Mouse (Mus musculus): ENCODE data around the gene Lars2.

DNA sequence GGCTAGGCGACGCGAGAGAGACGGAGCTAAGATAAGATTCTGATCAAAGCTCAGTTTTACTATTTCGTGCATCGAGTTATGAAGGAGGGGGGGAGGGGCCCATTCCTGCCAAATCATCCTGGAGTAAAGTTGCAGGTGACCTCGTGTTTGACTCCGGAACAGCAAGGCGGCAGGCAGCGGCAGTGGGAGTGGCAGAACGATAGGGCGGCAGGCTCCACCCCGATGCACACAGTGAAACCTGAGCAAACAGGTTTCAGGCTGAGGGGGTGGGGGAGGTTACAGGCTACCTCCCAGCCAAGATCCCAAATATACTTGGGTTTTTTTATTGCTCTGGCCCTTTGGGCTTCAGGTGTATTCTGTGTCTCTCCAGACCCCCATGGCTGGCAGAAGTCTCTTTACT lies 129.9 kb downstream of the Lars2 start:
- TF ChIP-seq POLR2A (IDR thresholded peaks at IDR 0.05; ENCODE audit: insufficient read length, low read depth) (no peak), TCF12 (IDR thresholded peaks at IDR 0.05; ENCODE audit: insufficient read depth, poor library complexity, severe bottlenecking) (no peak), SRF (IDR thresholded peaks at IDR 0.05; ENCODE audit: control insufficient read depth, insufficient read length, low read depth) (no peak), CEBPB (IDR thresholded peaks at IDR 0.05; ENCODE audit: insufficient read depth, poor library complexity, severe bottlenecking) (no peak), POLR2AphosphoS2 (IDR thresholded peaks at IDR 0.05; ENCODE audit: insufficient read length, low read depth) (no peak), MYOG (IDR thresholded peaks at IDR 0.05; ENCODE audit: control insufficient read depth in 1 of 3, insufficient read depth in 1 of 3, insufficient read length in 2 of 3, low read depth in 2 of 3) (no peak), MAX (IDR thresholded peaks at IDR 0.05; ENCODE audit: low read depth) (no peak), TCF3 (IDR thresholded peaks at IDR 0.05; ENCODE audit: insufficient read length, low read depth) (no peak), REST (IDR thresholded peaks at IDR 0.05; ENCODE audit: insufficient read depth, insufficient read length) (no peak), USF1 (IDR thresholded peaks at IDR 0.05; ENCODE audit: low read depth) (no peak)
